Mouse (Mus musculus) cerebellum, adult (tissue): ENCODE results near the gene Ufsp1.

Experiments
- ATAC-seq: cut with Nextera tagmentation; 2 replicates; pipeline ENCODE4 v1.9.2; 2017; ENCODE audit warnings: mild to moderate bottlenecking, moderate library complexity, mixed read lengths; ENCODE audit not compliant: insufficient number of reproducible peaks, low FRiP score, low TSS enrichment

Gene Ufsp1

GRCm38 (mm10) chr5:137294744-137295093, 290 bp downstream of the Ufsp1 start:
- ATAC-seq: no peak

GRCm38 (mm10) chr5:137295296-137295695, 867 bp downstream of the Ufsp1 start:
- no peak for ATAC-seq

- ATAC-seq: no peak
Measured at GRCm38 (mm10) chr5:137295712-137296111, 1.3 kb downstream of the Ufsp1 start.

GRCm38 (mm10) chr5:137297126-137297525, 2.7 kb downstream of the Ufsp1 start:
- no peak for ATAC-seq

GRCm38 (mm10) chr5:137299240-137299639, 4.8 kb downstream of the Ufsp1 start:
- ATAC-seq: no peak

- no peak for ATAC-seq
Measured at GRCm38 (mm10) chr5:137301253-137301652, 6.8 kb downstream of the Ufsp1 start.

GRCm38 (mm10) chr5:137303609-137304008, 9.2 kb downstream of the Ufsp1 start:
- ATAC-seq: no peak

- no peak for ATAC-seq
Measured at GRCm38 (mm10) chr5:137304165-137304564, 9.7 kb downstream of the Ufsp1 start.

GRCm38 (mm10) chr5:137304816-137305215, 10.4 kb downstream of the Ufsp1 start:
- no peak for ATAC-seq

GRCm38 (mm10) chr5:137305822-137306221, 11.4 kb downstream of the Ufsp1 start:
- ATAC-seq: no peak

GRCm38 (mm10) chr5:137306439-137307005, 12.1 kb downstream of the Ufsp1 start:
- no peak for ATAC-seq

- ATAC-seq: peak; percentile 80; the same call in 1 of the 2 replicates
Measured at GRCm38 (mm10) chr5:137307071-137307912, 12.9 kb downstream of the Ufsp1 start, which contains the start of gene Srrt. Srrt (minus strand) TSS chr5:137307674.

GRCm38 (mm10) chr5:137308356-137308755, 13.9 kb downstream of the Ufsp1 start:
- ATAC-seq: no peak

- no peak for ATAC-seq
Measured at GRCm38 (mm10) chr5:137313466-137314192, 19.2 kb downstream of the Ufsp1 start.

GRCm38 (mm10) chr5:137314193-137315083, 20.0 kb downstream of the Ufsp1 start, which contains the start of gene Trip6:
Trip6 (minus strand) TSS chr5:137314404.
- no peak for ATAC-seq

- no peak for ATAC-seq
Measured at GRCm38 (mm10) chr5:137315084-137315903, 20.9 kb downstream of the Ufsp1 start.

- ATAC-seq: no peak
Measured at GRCm38 (mm10) chr5:137317361-137317760, 22.9 kb downstream of the Ufsp1 start.

- ATAC-seq: no peak
Measured at GRCm38 (mm10) chr5:137318570-137318969, 24.1 kb downstream of the Ufsp1 start.

- no peak for ATAC-seq
Measured at GRCm38 (mm10) chr5:137320996-137321395, 26.6 kb downstream of the Ufsp1 start.
